Mouse (Mus musculus): ENCODE measurements around the gene Tsga10ip.

Tsga10ip gene

DNA sequence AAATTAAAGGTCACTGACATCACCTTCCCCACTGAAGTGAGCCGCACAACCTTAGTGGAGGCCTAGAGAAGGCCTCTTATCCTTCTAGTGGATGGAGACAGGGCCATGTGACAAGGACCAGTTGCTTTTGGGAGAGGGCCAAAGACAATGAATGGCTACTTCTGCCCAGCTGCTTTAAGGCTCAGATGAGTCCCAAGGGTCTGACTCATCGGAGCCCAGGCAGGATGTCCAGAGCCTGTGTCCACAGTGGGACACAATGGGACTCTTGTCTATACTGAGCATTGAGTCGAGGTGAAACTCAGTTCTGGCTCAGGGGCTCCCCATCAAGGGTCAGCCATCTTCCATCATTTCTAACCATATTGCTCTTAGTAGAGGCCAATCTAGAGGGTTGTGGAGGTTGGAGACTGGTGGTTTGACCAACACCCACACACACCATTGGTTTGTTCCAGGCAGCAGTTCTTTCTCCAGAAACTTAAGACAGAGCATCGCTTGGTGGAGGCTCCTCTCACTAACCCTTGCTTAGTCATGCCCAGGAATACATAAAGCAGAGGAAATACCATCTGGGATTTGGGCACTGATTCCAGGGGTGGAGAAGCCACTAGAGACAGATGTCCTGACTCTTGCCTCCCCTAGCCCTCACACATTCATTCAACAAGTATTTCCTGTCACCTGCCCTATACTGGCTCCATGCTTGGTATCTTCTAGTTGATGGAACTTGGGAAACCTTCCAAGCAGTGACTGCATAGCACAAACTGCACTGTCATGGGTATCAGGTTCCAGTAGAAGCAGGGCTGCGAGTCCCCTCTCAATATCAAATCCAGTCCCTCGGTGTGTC, 56.8 kb downstream of the Tsga10ip start:
- DNase-seq (ENCODE audit: low spot score in 2 of 2), result no peak

DNA sequence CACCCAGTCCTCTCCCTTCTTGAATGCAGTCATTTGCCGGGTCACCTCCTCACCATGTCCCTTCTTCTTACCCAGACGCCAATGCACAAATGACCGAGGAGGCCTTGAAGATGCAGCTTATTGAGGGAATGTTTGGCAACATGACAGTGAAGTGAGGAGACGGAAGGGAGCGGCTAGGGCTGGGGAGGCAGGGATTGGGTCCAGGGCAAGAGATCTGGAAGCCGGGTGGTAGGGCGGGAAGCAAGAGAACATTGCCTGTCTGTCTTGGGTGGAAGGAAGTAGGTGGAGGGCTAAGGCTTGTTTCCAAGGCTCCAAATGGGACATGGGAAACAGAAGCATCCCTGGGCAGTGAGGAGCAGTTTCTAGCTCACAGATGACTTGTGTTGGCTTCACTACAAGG, 61.0 kb downstream of the Tsga10ip start:
- DNase-seq (ENCODE audit: low spot score in 2 of 2), result no peak

Data from urinary bladder, postnatal 36 days (tissue).